Mouse (Mus musculus): Measurements from ENCODE around the gene Bbs2. TPM values are rescaled to one million over a fixed set of nuclear protein-coding genes. Genes with fewer than 3 reads are reported as not detected.
"Not testable (repeated sequence)": the region's sequence is repeated elsewhere in the genome, so short reads cannot be mapped to it uniquely, and the experiment has no call there.

Gene Bbs2
- total RNA-seq (2015; ENCODE audit: low replicate concordance) (0.58 and 4.4 TPM in 2 replicates), total RNA-seq (2017; ENCODE audit: low replicate concordance) (2.2 and 9.0 TPM in 2 replicates)

GRCm38 (mm10) chr8:94098081-94098974 is at the start of gene Bbs2:
Gene Bbs2, minus strand, starts transcription at chr8:94098928.
- ATAC-seq (replicated peaks; ENCODE audit: low FRiP score, poor library complexity, severe bottlenecking) = peak; percentile 98

GRCm38 (mm10) chr8:94148236-94148635 is 49.5 kb upstream of the Bbs2 start:
- ATAC-seq (replicated peaks; ENCODE audit: low FRiP score, poor library complexity, severe bottlenecking) = no peak

- no peak for ATAC-seq (replicated peaks; ENCODE audit: low FRiP score, poor library complexity, severe bottlenecking)
These were observed 41.6 kb upstream of the Bbs2 start for GRCm38 (mm10) chr8:94140266-94140795.

- no peak for ATAC-seq (replicated peaks; ENCODE audit: low FRiP score, poor library complexity, severe bottlenecking)
These were observed 38.2 kb upstream of the Bbs2 start, which contains the start of gene Mt4 for GRCm38 (mm10) chr8:94136933-94137332. Gene Mt4, plus strand, starts transcription at chr8:94137197.

- ATAC-seq (replicated peaks; ENCODE audit: low FRiP score, poor library complexity, severe bottlenecking) = no peak
These were observed 37.5 kb upstream of the Bbs2 start for GRCm38 (mm10) chr8:94136192-94136591.

- no peak for ATAC-seq (replicated peaks; ENCODE audit: low FRiP score, poor library complexity, severe bottlenecking)
These were observed 36.8 kb upstream of the Bbs2 start for GRCm38 (mm10) chr8:94135556-94135955.

GRCm38 (mm10) chr8:94134601-94135000 is 35.9 kb upstream of the Bbs2 start:
- not testable (repeated sequence) for ATAC-seq (replicated peaks; ENCODE audit: low FRiP score, poor library complexity, severe bottlenecking)

- no peak for ATAC-seq (replicated peaks; ENCODE audit: low FRiP score, poor library complexity, severe bottlenecking)
These were observed 33.4 kb upstream of the Bbs2 start for GRCm38 (mm10) chr8:94132096-94132495.

- ATAC-seq (replicated peaks; ENCODE audit: low FRiP score, poor library complexity, severe bottlenecking) = no peak
These were observed 31.4 kb upstream of the Bbs2 start for GRCm38 (mm10) chr8:94130126-94130525.

GRCm38 (mm10) chr8:94129133-94129789 is 30.5 kb upstream of the Bbs2 start:
- no peak for ATAC-seq (replicated peaks; ENCODE audit: low FRiP score, poor library complexity, severe bottlenecking)

- no peak for ATAC-seq (replicated peaks; ENCODE audit: low FRiP score, poor library complexity, severe bottlenecking)
These were observed 29.0 kb upstream of the Bbs2 start for GRCm38 (mm10) chr8:94127711-94128110.

GRCm38 (mm10) chr8:94122711-94123468 is 24.2 kb upstream of the Bbs2 start:
- no peak for ATAC-seq (replicated peaks; ENCODE audit: low FRiP score, poor library complexity, severe bottlenecking)

- no peak for ATAC-seq (replicated peaks; ENCODE audit: low FRiP score, poor library complexity, severe bottlenecking)
These were observed 22.9 kb upstream of the Bbs2 start for GRCm38 (mm10) chr8:94121625-94122024.

GRCm38 (mm10) chr8:94118776-94119430 is 20.2 kb upstream of the Bbs2 start:
- ATAC-seq (replicated peaks; ENCODE audit: low FRiP score, poor library complexity, severe bottlenecking) = peak; percentile 76

- no peak for ATAC-seq (replicated peaks; ENCODE audit: low FRiP score, poor library complexity, severe bottlenecking)
These were observed 15.2 kb upstream of the Bbs2 start for GRCm38 (mm10) chr8:94113972-94114371.

GRCm38 (mm10) chr8:94113435-94113834 is 14.7 kb upstream of the Bbs2 start:
- no peak for ATAC-seq (replicated peaks; ENCODE audit: low FRiP score, poor library complexity, severe bottlenecking)

GRCm38 (mm10) chr8:94110526-94111177 is 11.9 kb upstream of the Bbs2 start:
- ATAC-seq (replicated peaks; ENCODE audit: low FRiP score, poor library complexity, severe bottlenecking) = peak; percentile 54

GRCm38 (mm10) chr8:94109835-94110234 is 11.1 kb upstream of the Bbs2 start:
- ATAC-seq (replicated peaks; ENCODE audit: low FRiP score, poor library complexity, severe bottlenecking) = 0 out of 2 replicates have a peak, but pooled peaks have one; percentile 12

GRCm38 (mm10) chr8:94109396-94109795 is 10.7 kb upstream of the Bbs2 start:
- peak; percentile 85 for ATAC-seq (replicated peaks; ENCODE audit: low FRiP score, poor library complexity, severe bottlenecking)
